Mouse (Mus musculus): ENCODE results near the gene Grik5. TPM values are rescaled to one million over a fixed set of nuclear protein-coding genes. Genes with fewer than 3 reads are reported as not detected.

Grik5 gene
- total and polyA plus RNA-seq, 2 experiments from 2014 or later = 15.8 to 106 TPM

- Histone ChIP-seq H3K4me3 (ENCODE audit: low read depth, low read length) (no peak overlapping the region), H3K27ac (ENCODE audit: low read depth, low read length) (no peak overlapping the region), H3K36me3 (ENCODE audit: insufficient read depth) (peaks cover 28% of the 10 kb centered on the region), H3K9ac (no peak overlapping the region), H3K4me2 (ENCODE audit: low read depth) (no peak overlapping the region), H3K4me1 (ENCODE audit: insufficient read depth) (0 out of 2 replicates have a peak, but pooled peaks cover 4% of the 10 kb centered on the region), H3K27me3 (ENCODE audit: insufficient read depth, low read length) (no peaks in the 10 kb centered on the region), H3K9me3 (ENCODE audit: low read length) (no peaks in the 10 kb centered on the region)
- peak; percentile 78 for TF ChIP-seq CTCF (IDR thresholded peaks at IDR 0.05; ENCODE audit: low read depth)
- WGBS = 30% methylated on average over 9 of the region's 9 CpGs
- ATAC-seq (no peak), DNase-seq (peak; percentile 77)
Observed at GRCm38 (mm10) chr7:24974893-24975595, 97.1 kb downstream of the Grik5 start.

GRCm38 (mm10) chr7:24973902-24974301 is 98.2 kb downstream of the Grik5 start:
- Histone ChIP-seq H3K9ac (no peak overlapping the region), H3K4me1 (ENCODE audit: insufficient read depth) (0 out of 2 replicates have a peak, but pooled peaks cover 4% of the 10 kb centered on the region), H3K27ac (ENCODE audit: low read depth, low read length) (no peak overlapping the region), H3K9me3 (ENCODE audit: low read length) (no peaks in the 10 kb centered on the region), H3K4me2 (ENCODE audit: low read depth) (no peak overlapping the region), H3K4me3 (ENCODE audit: low read depth, low read length) (no peak overlapping the region), H3K36me3 (ENCODE audit: insufficient read depth) (peaks cover 25% of the 10 kb centered on the region), H3K27me3 (ENCODE audit: insufficient read depth, low read length) (no peaks in the 10 kb centered on the region)
- WGBS = 77% methylated on average over 5 of the region's 5 CpGs
- no peak for ATAC-seq
- no peak for TF ChIP-seq CTCF (IDR thresholded peaks at IDR 0.05; ENCODE audit: low read depth)
- DNase-seq = no peak

GRCm38 (mm10) chr7:24973208-24973607 is 98.9 kb downstream of the Grik5 start:
- H3K4me2 ChIP-seq (ENCODE audit: low read depth) = no peak overlapping the region
- H3K4me3 ChIP-seq (ENCODE audit: low read depth, low read length) = no peak overlapping the region
- 86% methylated on average over 4 of the region's 4 CpGs for WGBS
- TF ChIP-seq CTCF (IDR thresholded peaks at IDR 0.05; ENCODE audit: low read depth) = no peak
- H3K27me3 ChIP-seq (ENCODE audit: insufficient read depth, low read length) = no peaks in the 10 kb centered on the region
- H3K4me1 ChIP-seq (ENCODE audit: insufficient read depth) = 0 out of 2 replicates have a peak, but pooled peaks cover 4% of the 10 kb centered on the region
- H3K9ac ChIP-seq = no peak overlapping the region
- no peak for ATAC-seq
- H3K9me3 ChIP-seq (ENCODE audit: low read length) = no peaks in the 10 kb centered on the region
- peaks cover 18% of the 10 kb centered on the region for H3K36me3 ChIP-seq (ENCODE audit: insufficient read depth)
- H3K27ac ChIP-seq (ENCODE audit: low read depth, low read length) = no peak overlapping the region
- no peak for DNase-seq

- Histone ChIP-seq H3K4me2 (ENCODE audit: low read depth) (peak within 1 kb of the TSS; percentile 86), H3K36me3 (ENCODE audit: insufficient read depth) (peaks cover 8% of the 10 kb centered on the region), H3K4me1 (ENCODE audit: insufficient read depth) (0 out of 2 replicates have a peak, but pooled peaks cover 4% of the 10 kb centered on the region), H3K4me3 (ENCODE audit: low read depth, low read length) (peak within 1 kb of the TSS; percentile 76), H3K9me3 (ENCODE audit: low read length) (no peaks in the 10 kb centered on the region), H3K27ac (ENCODE audit: low read depth, low read length) (peak within 1 kb of the TSS; percentile 87), H3K9ac (peak within 1 kb of the TSS; percentile 87), H3K27me3 (ENCODE audit: insufficient read depth, low read length) (no peaks in the 10 kb centered on the region)
- DNase-seq = peak; percentile 94
- ATAC-seq = peak; percentile 94
- WGBS = under 1% methylated on average over 45 of the region's 45 CpGs
- TF ChIP-seq CTCF (IDR thresholded peaks at IDR 0.05; ENCODE audit: low read depth) = peak; percentile 76
Observed at GRCm38 (mm10) chr7:24971972-24972893, 99.9 kb downstream of the Grik5 start, which contains the start of gene Rabac1. TSS of gene Rabac1 (minus strand) at chr7:24972754.

GRCm38 (mm10) chr7:24971261-24971971 is 100.7 kb downstream of the Grik5 start:
- DNase-seq (peak; percentile 72), ATAC-seq (peak; percentile 14)
- H3K9ac ChIP-seq = peak overlapping the region; percentile 87
- 10% methylated on average over 19 of the region's 19 CpGs for WGBS
- H3K4me2 ChIP-seq (ENCODE audit: low read depth) = peak overlapping the region; percentile 86
- H3K27ac ChIP-seq (ENCODE audit: low read depth, low read length) = peak overlapping the region; percentile 87
- H3K27me3 ChIP-seq (ENCODE audit: insufficient read depth, low read length) = no peaks in the 10 kb centered on the region
- H3K36me3 ChIP-seq (ENCODE audit: insufficient read depth) = peaks cover 8% of the 10 kb centered on the region
- peak; percentile 77 for TF ChIP-seq CTCF (IDR thresholded peaks at IDR 0.05; ENCODE audit: low read depth)
- H3K4me3 ChIP-seq (ENCODE audit: low read depth, low read length) = peak overlapping the region; percentile 76
- 0 out of 2 replicates have a peak, but pooled peaks cover 4% of the 10 kb centered on the region for H3K4me1 ChIP-seq (ENCODE audit: insufficient read depth)
- H3K9me3 ChIP-seq (ENCODE audit: low read length) = no peaks in the 10 kb centered on the region

- DNase-seq (no peak), ATAC-seq (no peak)
- 97% methylated on average over 3 of the region's 3 CpGs for WGBS
- 0 out of 2 replicates have a peak, but pooled peaks cover 4% of the 10 kb centered on the region for H3K4me1 ChIP-seq (ENCODE audit: insufficient read depth)
- H3K36me3 ChIP-seq (ENCODE audit: insufficient read depth) = peaks cover 8% of the 10 kb centered on the region
- no peak overlapping the region for H3K4me2 ChIP-seq (ENCODE audit: low read depth)
- no peak overlapping the region for H3K9ac ChIP-seq
- no peaks in the 10 kb centered on the region for H3K9me3 ChIP-seq (ENCODE audit: low read length)
- H3K27me3 ChIP-seq (ENCODE audit: insufficient read depth, low read length) = no peaks in the 10 kb centered on the region
- no peak overlapping the region for H3K27ac ChIP-seq (ENCODE audit: low read depth, low read length)
- no peak overlapping the region for H3K4me3 ChIP-seq (ENCODE audit: low read depth, low read length)
- no peak for TF ChIP-seq CTCF (IDR thresholded peaks at IDR 0.05; ENCODE audit: low read depth)
Observed at GRCm38 (mm10) chr7:24970341-24970740, 101.8 kb downstream of the Grik5 start.

Data from forebrain, postnatal 0 days (tissue).